Mouse (Mus musculus): Measurements from ENCODE around the gene Gmeb1. TPM values are rescaled to one million over a fixed set of nuclear protein-coding genes. Genes with fewer than 3 reads are reported as not detected.

The Gmeb1 gene
- total RNA-seq, 2 experiments from 2014 or later: 22.1 to 22.8 TPM

- DNase-seq (ENCODE audit: low spot score in 2 of 2): peak; percentile 72 to 81
These were observed 82.8 kb downstream of the Gmeb1 start for GRCm38 (mm10) chr4:132178630-132179059.

GRCm38 (mm10) chr4:132176474-132176873, 84.9 kb downstream of the Gmeb1 start:
- DNase-seq (ENCODE audit: low spot score in 2 of 2): no peak

Small RNA genes within 50 kb of the gene (microRNA-seq; reads per million reads assigned to microRNA genes)
- 0 reads per million in 2 experiments for gene Gm22033

Other genes with a start within 250 kb of the Gmeb1 start
- gene Gm10300, start 186.9 kb downstream of the Gmeb1 start, total RNA-seq (2021): not detected
- gene Epb41, start 186.3 kb downstream of the Gmeb1 start, total RNA-seq (2021): 10 to 100 TPM; 39.0 TPM
- 10 to 100 TPM; 21.6 TPM for gene Oprd1, start 117.1 kb downstream of the Gmeb1 start, total RNA-seq (2021)
- gene Ythdf2, start 49.3 kb downstream of the Gmeb1 start, total RNA-seq (2021): 10 to 100 TPM; 45.0 to 48.1 TPM
- 10 to 100 TPM; 23.1 to 24.5 TPM for gene Taf12, start 12.8 kb upstream of the Gmeb1 start, total RNA-seq (2021)
- gene Rab42, start 41.8 kb upstream of the Gmeb1 start, total RNA-seq (2021): 1 to 10 TPM; 1.9 to 2.7 TPM
- 10 to 100 TPM; 24.3 to 26.2 TPM for gene Trnau1ap, start 67.9 kb upstream of the Gmeb1 start, total RNA-seq (2021)
- gene Rcc1, start 92.0 kb upstream of the Gmeb1 start, total RNA-seq (2021): 10 to 100 TPM; 11.6 to 13.2 TPM
- gene Phactr4, start 160.9 kb upstream of the Gmeb1 start, total RNA-seq (2021): 10 to 100 TPM; 10.3 to 11.8 TPM
- gene Med18, start 202.3 kb upstream of the Gmeb1 start, total RNA-seq (2021): 10 to 100 TPM in 1 of 2 experiments, 1 to 10 TPM in 1; 9.7 to 10.7 TPM
- 10 to 100 TPM; 10.6 to 11.4 TPM for gene Sesn2, start 248.9 kb upstream of the Gmeb1 start, total RNA-seq (2021)